Mouse (Mus musculus) cortical plate, adult 2 months (tissue): Measurements from ENCODE around the gene Nup214.

Experiments
- CTCF ChIP-seq: fragments of 200-500 bp; IDR thresholded peaks from 2 replicates; pipeline ENCODE4 v1.5.1; 2011; ENCODE audit warnings: mild to moderate bottlenecking, control low read depth, low read length; ENCODE audit not compliant: insufficient read depth; ENCODE audit errors: extremely low read depth
- POLR2A ChIP-seq: fragments of 200-500 bp; IDR thresholded peaks from 2 replicates; pipeline ENCODE4 v1.6.1; 2011; ENCODE audit warnings: mild to moderate bottlenecking, low read length, control low read depth; ENCODE audit not compliant: insufficient read depth; ENCODE audit errors: extremely low read depth

DNA sequence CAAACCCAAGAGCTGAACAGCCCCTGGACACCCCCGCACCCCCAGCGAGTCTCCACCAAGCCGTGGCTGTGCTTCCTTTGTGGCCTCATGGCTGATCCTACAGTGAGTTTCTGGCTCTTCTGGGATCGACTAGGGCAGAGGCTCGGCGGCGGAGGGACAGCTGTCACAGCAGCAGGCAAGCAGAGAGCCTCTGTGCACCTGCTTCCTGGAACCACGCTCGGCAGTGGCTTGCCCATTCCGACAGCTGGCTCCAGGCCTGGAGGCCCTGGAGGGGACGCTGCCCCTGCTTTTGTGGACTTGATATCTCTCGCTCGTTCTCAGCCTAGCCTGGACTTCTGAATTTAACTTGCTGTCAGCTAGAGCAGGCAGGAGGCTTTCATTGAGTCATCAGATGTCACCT is 90.7 kb downstream of the Nup214 start:
- TF ChIP-seq CTCF (no peak), POLR2A (no peak)
